Mouse (Mus musculus) liver, postnatal 0 days (tissue): ENCODE measurements around the gene Cpeb3.

Experiments used
- CTCF ChIP-seq: sonication (generic); IDR thresholded peaks from 2 replicates; pipeline ENCODE4 v1.5.1; 2016; ENCODE audit warnings: antibody characterized with exemption, low read depth
- EP300 ChIP-seq: IDR thresholded peaks from 2 replicates; pipeline ENCODE4 v1.6.1; 2016; ENCODE audit warnings: antibody characterized with exemption, low read depth, mild to moderate bottlenecking

GRCm38 (mm10) chr19:37147145-37147544 is 61.3 kb downstream of the Cpeb3 start:
- TF ChIP-seq CTCF = no peak
- no peak for TF ChIP-seq EP300
